Mouse (Mus musculus) cerebellum, postnatal 14 days (tissue): Measurements from ENCODE around the gene Ttbk1.

Experiments
- DNase-seq, 2 experiments: peaks; one replicate each; pipeline ENCODE4 v3.0.0; 2021; ENCODE audit warnings: mixed read lengths in 2 of 2

The Ttbk1 gene

GRCm38 (mm10) chr17:46394631-46395030 is 92.8 kb downstream of the Ttbk1 start:
- DNase-seq = no peak

DNA sequence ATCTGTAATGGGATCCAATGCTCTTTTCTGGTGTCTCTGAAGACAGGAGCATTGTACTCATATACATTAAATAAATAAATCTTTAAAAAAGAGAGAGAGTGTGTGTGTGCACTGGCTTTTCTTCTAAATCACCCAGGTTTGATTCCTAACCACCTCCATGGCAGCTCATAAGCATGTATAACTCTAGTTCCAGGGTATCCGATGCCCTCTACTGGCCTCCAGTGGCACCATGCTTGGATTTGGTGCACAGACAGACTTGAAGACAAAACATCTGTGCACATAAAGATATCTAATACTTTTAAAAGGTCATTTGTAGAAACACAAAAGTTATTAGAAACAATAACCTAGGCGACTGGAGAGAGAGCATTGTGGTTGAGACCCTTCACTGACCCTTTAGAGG is 94.5 kb downstream of the Ttbk1 start:
- peak; percentile 35 to 38 for DNase-seq
